Mouse (Mus musculus) liver, embryonic 12.5 days (tissue): ENCODE data around the gene Ldhb. TPM values are rescaled to one million over a fixed set of nuclear protein-coding genes. Genes with fewer than 3 reads are reported as not detected.
A peak's percentile ranks its signal among the peaks of the same experiment; 100 is the strongest.
"Not testable (repeated sequence)": the region's sequence is repeated elsewhere in the genome, so short reads cannot be mapped to it uniquely, and the experiment has no call there.

Source experiments
- ATAC-seq: fragments of 200-750 bp; cut with Nextera tagmentation; 2 replicates; pipeline ENCODE4 v1.8.0; 2017; ENCODE audit warnings: moderate number of reproducible peaks, mild to moderate bottlenecking, moderate library complexity
- H3K27ac ChIP-seq: fragments of 300-500 bp; sonication (generic); 2 replicates; pipeline ENCODE4 v1.5.1; 2016; ENCODE audit warnings: mild to moderate bottlenecking
- H3K27me3 ChIP-seq: fragments of 300-500 bp; sonication (generic); replicated peaks from 2 replicates; pipeline ENCODE4 v1.6.1; 2016; ENCODE audit warnings: mild to moderate bottlenecking, moderate library complexity
- H3K36me3 ChIP-seq: fragments of 300-500 bp; sonication (generic); 2 replicates; pipeline ENCODE4 v1.6.1; 2016; ENCODE audit warnings: mild to moderate bottlenecking, moderate library complexity
- H3K4me1 ChIP-seq: fragments of 300-500 bp; sonication (generic); 2 replicates; pipeline ENCODE4 v1.6.1; 2016
- H3K4me2 ChIP-seq: fragments of 300-500 bp; sonication (generic); 2 replicates; pipeline ENCODE4 v1.6.1; 2016; ENCODE audit warnings: mild to moderate bottlenecking, moderate library complexity
- H3K4me3 ChIP-seq: fragments of 300-500 bp; sonication (generic); 2 replicates; pipeline ENCODE4 v1.5.1; 2016; ENCODE audit warnings: mild to moderate bottlenecking, moderate library complexity
- H3K9ac ChIP-seq: fragments of 300-500 bp; sonication (generic); 2 replicates; pipeline ENCODE4 v1.6.1; 2016; ENCODE audit warnings: mild to moderate bottlenecking, moderate library complexity
- H3K9me3 ChIP-seq: fragments of 300-500 bp; sonication (generic); replicated peaks from 2 replicates; pipeline ENCODE4 v1.6.1; 2016; ENCODE audit warnings: mild to moderate bottlenecking, moderate library complexity
- WGBS: fragments of 180-500 bp; shearing (Covaris S2); methylation state at CpG from one replicate; pipeline ENCODE4 v1.1.7; 2016; ENCODE audit not compliant: insufficient replicate concordance; 5-methylcytosine and 5-hydroxymethylcytosine counted together
- polyA plus RNA-seq: library from polyadenylated mRNA; unstranded; fragments of >200 nt; fragmentation: Nextera tagmentation; extraction: Ambion mirVana; gene quantifications from 2 replicates; pipeline ENCODE4 v1.2.1, GENCODE M21; 2016

Ldhb gene
- polyA plus RNA-seq, 1 experiment from 2014 or later, result 61.7 TPM

DNA sequence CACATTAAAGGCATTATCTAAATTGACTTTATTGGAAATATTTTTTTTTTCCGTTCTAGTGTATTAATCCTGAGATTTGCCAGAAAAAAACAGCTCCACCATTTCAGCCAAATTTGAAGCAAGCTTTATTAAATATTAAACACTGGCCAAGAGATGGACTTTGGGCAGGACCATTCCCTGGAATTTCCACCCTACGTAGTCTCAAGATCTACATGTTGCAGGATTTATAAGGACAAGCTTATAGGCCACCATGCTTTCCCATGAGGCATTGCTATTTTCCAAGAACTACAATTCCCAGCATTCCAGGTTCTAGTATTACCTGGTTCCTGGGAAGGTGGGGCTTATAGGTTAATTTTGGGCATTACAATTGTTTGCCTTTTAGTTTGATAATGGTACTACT is 24.9 kb upstream of the Ldhb start:
- no peak overlapping the region for H3K9ac ChIP-seq
- H3K27ac ChIP-seq, result no peak overlapping the region
- no peak overlapping the region for H3K4me3 ChIP-seq
- H3K4me1 ChIP-seq, result peaks cover 16% of the 10 kb centered on the region
- H3K36me3 ChIP-seq, result no peaks in the 10 kb centered on the region
- H3K4me2 ChIP-seq, result no peak overlapping the region
- H3K9me3 ChIP-seq, result no peaks in the 10 kb centered on the region
- no peak for ATAC-seq
- H3K27me3 ChIP-seq, result no peaks in the 10 kb centered on the region
- 77% methylated on average over 2 of the region's 2 CpGs for WGBS

DNA sequence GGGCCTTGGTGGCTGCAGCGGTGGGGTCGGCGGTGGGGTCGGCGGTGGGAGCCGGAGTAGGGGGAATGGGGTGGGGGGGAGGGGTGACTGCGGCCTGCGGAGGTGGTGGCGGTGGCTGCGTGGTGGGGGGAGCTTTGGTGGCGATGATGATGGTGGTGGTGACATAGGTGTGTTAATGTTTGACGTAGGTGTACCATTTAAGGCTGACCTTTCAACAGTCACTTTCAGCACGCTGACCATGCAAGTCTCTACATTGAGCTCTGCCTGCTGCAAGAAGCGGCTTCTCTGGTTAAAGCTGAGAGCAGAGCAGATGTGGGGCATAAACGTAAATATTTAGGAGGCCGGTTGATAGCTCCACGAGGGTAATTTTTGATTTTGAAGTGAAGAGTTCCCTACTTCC is 24.4 kb upstream of the Ldhb start:
- H3K9ac ChIP-seq, result no peak overlapping the region
- 89% methylated on average over 17 of the region's 17 CpGs for WGBS

DNA sequence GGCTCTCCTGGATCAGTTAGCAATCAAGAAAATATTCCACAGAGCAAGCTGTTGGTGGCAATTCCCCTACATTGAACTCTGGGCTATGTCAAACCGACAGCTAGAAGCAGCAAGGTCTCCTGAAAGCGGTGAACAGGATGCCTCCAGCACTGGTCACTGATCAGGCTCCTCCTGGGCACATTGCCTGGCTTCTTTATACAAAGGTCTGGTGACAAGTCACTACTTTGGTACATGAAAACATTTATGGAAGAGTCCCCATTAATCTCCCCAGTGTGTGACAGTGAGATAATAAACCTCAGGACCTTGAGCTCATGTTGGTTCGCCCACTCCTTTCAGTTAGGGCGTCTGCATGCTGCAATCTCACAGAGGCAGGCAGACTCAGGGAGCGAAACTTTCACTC is 22.6 kb upstream of the Ldhb start:
- H3K9me3 ChIP-seq, result no peaks in the 10 kb centered on the region
- peak overlapping the region; percentile 40; the same call in 1 of the 2 replicates for H3K27ac ChIP-seq
- H3K4me1 ChIP-seq, result peaks cover 16% of the 10 kb centered on the region
- H3K4me2 ChIP-seq, result 0 out of 2 replicates have a peak overlapping the region, but pooled peaks have one; percentile 10
- H3K4me3 ChIP-seq, result no peak overlapping the region
- ATAC-seq, result peak; percentile 78
- H3K9ac ChIP-seq, result no peak overlapping the region
- H3K27me3 ChIP-seq, result no peaks in the 10 kb centered on the region
- no peaks in the 10 kb centered on the region for H3K36me3 ChIP-seq
- WGBS, result 39% methylated on average over 5 of the region's 5 CpGs

More for the DNA sequence above, 24.4 kb upstream of the Ldhb start:
- Histone ChIP-seq H3K4me1 (peaks cover 16% of the 10 kb centered on the region), H3K4me3 (no peak overlapping the region), H3K9me3 (no peaks in the 10 kb centered on the region), H3K36me3 (no peaks in the 10 kb centered on the region), H3K27me3 (no peaks in the 10 kb centered on the region), H3K27ac (no peak overlapping the region), H3K4me2 (no peak overlapping the region)
- no peak for ATAC-seq

DNA sequence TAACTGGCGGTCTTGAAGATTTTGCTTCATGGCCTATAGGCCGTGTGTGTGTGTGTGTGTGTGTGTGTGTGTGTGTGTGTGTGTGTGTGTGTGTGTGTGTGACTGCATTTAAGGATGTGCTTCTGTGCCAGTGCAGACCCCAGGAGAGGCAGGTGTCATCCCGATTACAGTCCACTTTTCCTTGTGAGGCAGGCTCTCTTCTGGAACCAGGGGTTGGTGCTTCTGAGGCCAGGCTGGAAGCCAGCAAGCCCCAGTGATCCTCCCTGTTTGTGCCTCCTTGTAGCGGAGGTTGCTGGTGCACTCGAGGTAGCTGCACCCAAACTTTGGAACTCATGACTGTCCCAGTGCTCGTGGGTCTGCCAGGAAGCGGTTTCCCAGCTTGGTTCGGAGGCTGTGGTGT is 21.9 kb upstream of the Ldhb start:
- H3K4me3 ChIP-seq, result no peak overlapping the region
- no peak overlapping the region for H3K4me2 ChIP-seq
- H3K27ac ChIP-seq, result no peak overlapping the region
- peaks cover 16% of the 10 kb centered on the region for H3K4me1 ChIP-seq
- no peaks in the 10 kb centered on the region for H3K27me3 ChIP-seq
- no peaks in the 10 kb centered on the region for H3K36me3 ChIP-seq
- WGBS, result 75% methylated on average over 8 of the region's 8 CpGs
- no peaks in the 10 kb centered on the region for H3K9me3 ChIP-seq
- H3K9ac ChIP-seq, result no peak overlapping the region
- no peak for ATAC-seq

DNA sequence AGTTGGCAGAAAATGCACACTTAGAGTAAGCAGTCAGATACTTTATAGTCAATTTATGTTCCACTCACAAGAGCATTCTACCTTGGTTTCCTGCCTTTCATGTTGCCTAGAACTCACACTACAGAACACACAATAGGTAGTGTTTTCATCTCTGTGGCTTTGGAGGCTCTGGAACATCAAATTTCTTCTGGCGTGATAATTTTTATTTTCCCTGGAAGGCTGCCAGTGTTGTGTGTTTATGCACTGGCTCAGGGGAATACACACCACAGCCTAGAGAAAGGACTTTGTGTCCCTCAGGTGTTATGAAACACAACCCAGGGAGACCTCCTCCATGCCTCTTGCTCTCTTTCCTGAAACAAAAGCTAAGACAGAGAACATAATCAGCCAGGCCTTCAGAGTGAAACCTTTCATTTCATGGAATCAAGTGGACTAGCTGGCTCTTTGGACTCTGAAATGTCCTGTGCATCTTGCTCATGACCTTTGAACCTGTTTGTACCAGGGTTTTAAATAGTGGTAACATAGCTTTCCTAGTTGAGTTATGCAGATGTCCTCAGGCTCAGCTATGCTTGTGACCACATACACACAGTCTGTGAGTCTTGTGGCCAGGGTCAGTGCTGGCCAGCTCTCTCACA is 20.3 kb upstream of the Ldhb start:
- H3K27me3 ChIP-seq, result no peaks in the 10 kb centered on the region
- no peaks in the 10 kb centered on the region for H3K9me3 ChIP-seq
- ATAC-seq, result no peak
- no peak overlapping the region for H3K4me2 ChIP-seq
- peaks cover 16% of the 10 kb centered on the region for H3K4me1 ChIP-seq
- H3K27ac ChIP-seq, result no peak overlapping the region
- no peaks in the 10 kb centered on the region for H3K36me3 ChIP-seq
- WGBS, result 56% methylated on average over 1 of the region's 1 CpGs
- H3K4me3 ChIP-seq, result no peak overlapping the region
- no peak overlapping the region for H3K9ac ChIP-seq

DNA sequence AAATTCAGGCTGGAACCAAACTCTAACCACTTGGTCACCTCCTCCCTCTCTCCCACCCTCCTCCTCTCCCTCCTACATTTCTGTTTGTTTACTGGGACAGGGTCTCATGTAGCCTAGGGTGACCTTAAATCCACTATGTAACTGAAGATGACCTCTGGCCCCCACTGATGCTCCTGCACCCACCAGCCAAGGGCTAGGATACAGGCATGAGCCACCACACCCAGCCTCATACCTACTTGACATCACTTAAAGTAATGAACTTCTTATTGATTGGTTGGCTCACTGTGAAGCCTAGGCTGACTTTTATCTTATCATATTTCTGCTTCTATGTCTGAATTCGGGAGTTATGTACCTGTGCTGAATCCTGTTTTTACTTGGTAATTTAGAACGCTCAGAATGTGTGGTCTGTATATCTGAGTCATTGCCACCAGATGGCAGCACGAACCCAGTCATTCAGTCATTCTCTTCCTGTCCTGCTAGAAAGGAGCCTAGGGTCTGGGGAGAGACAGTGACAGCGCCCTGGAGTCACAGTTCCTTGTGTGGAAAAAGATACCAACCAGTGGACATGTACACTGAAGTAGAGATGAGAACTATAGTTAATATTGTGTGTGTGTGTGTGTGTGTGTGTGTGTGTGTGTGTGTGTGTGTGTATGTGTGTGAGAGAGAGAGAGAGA is 17.0 kb upstream of the Ldhb start:
- H3K27ac ChIP-seq, result no peak overlapping the region
- H3K4me3 ChIP-seq, result no peak overlapping the region
- H3K4me1 ChIP-seq, result peaks cover 2% of the 10 kb centered on the region; the same call in 1 of the 2 replicates
- no peaks in the 10 kb centered on the region for H3K36me3 ChIP-seq
- 3% methylated on average over 4 of the region's 4 CpGs for WGBS
- no peak overlapping the region for H3K9ac ChIP-seq
- no peak for ATAC-seq
- no peak overlapping the region for H3K4me2 ChIP-seq
- no peaks in the 10 kb centered on the region for H3K27me3 ChIP-seq
- H3K9me3 ChIP-seq, result no peaks in the 10 kb centered on the region

DNA sequence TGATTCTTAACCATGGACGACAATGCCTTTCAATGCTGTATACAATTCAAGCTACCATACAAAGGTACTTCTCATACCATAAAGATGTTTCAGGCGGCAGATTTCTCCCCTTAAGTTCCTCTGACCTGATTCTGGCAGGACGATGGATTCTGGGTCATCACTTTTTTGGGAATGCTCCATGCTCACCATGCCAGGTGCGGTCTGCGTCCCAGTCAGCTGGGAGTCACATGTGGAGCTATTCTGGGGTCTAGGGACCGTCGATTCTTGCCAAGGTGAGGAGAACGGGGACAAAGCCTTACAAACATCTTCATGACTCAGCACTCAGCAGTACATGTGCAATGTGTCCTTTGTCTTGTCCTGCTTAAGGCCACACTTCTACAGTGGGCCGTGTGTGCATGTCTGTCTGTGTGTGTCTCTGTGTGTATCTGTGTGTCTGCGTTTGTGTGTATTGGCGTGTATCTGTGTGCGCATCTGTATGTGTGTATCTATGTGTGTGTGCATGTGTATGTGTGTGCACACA is 13.9 kb upstream of the Ldhb start:
- no peak for ATAC-seq

DNA sequence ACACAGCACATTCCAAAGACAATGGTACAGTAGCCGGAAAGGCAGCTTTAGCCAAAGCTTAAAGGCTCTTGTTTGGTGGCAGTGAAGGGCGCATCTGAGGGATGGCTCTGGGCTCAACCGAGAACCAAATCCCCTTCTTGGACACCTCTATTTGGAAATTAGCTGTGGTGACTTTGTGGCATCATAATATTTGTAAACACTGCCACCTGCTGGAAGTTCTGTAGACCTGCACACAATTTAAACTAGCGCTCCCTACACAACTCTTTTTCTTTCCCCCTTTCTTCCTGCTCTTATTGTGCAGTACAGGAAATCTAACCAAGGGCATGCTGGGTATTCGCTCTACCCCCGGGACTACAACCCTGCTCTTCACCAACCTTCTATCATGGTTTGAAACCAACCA is 11.4 kb upstream of the Ldhb start:
- Histone ChIP-seq H3K4me2 (no peak overlapping the region), H3K4me3 (no peak overlapping the region), H3K9me3 (no peaks in the 10 kb centered on the region), H3K4me1 (no peaks in the 10 kb centered on the region), H3K27ac (no peak overlapping the region), H3K36me3 (no peaks in the 10 kb centered on the region), H3K27me3 (no peaks in the 10 kb centered on the region), H3K9ac (no peak overlapping the region)
- ATAC-seq, result 0 out of 2 replicates have a peak, but pooled peaks have one; percentile 22
- WGBS, result 10% methylated on average over 6 of the region's 6 CpGs

More for the DNA sequence above, 13.9 kb upstream of the Ldhb start:
- Histone ChIP-seq H3K4me2 (no peak overlapping the region), H3K9me3 (no peaks in the 10 kb centered on the region), H3K9ac (no peak overlapping the region), H3K27me3 (no peaks in the 10 kb centered on the region), H3K4me3 (no peak overlapping the region), H3K36me3 (no peaks in the 10 kb centered on the region), H3K4me1 (no peaks in the 10 kb centered on the region), H3K27ac (no peak overlapping the region)
- 72% methylated on average over 12 of the region's 12 CpGs for WGBS

DNA sequence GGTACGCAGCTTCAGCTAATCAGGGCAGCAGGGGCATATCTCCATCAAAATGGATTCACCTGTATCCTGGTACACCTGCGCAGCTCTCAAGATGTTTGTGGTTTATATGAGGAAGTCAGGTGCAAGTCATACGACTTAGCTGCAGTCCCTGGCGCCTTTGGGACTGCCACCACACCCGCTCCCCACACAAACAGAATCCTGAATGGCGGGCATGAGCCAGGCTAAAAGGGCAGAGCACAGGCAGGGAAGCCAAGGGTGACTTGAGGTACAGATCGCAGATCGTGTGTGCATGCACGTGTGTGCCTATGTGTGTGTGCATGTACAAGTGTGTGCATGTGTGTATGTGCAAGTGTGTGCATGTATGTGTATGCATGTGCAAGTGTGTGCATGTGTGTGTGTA is 7.6 kb upstream of the Ldhb start:
- WGBS, result 56% methylated on average over 9 of the region's 9 CpGs

DNA sequence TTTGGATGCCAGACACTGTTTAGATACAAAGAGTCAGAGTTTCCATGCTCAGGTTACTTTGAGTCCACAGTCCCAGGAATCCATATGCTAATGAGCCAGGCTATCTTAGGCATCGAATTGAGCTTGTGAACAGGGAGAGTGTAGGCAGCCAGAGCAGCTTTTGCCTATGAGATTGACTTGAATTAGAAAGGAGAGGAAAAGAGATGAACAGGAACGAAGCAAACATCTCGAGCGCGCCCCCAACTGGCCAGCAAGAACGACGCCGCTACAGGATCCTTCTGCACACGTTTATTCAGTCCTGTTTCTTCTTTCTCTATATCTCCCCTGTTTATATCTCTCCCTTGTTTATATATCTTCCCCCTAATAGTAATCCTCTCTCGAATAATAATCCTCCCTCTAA is 7.2 kb upstream of the Ldhb start:
- no peak overlapping the region for H3K4me3 ChIP-seq
- H3K4me1 ChIP-seq, result no peaks in the 10 kb centered on the region
- H3K4me2 ChIP-seq, result no peak overlapping the region
- ATAC-seq, result no peak
- H3K27ac ChIP-seq, result no peak overlapping the region
- 3% methylated on average over 10 of the region's 10 CpGs for WGBS
- no peak overlapping the region for H3K9ac ChIP-seq
- peaks cover 28% of the 10 kb centered on the region for H3K27me3 ChIP-seq
- H3K9me3 ChIP-seq, result no peaks in the 10 kb centered on the region
- no peaks in the 10 kb centered on the region for H3K36me3 ChIP-seq

More for the DNA sequence above, 7.6 kb upstream of the Ldhb start:
- not testable (repeated sequence) for H3K4me1 ChIP-seq, H3K4me2 ChIP-seq, H3K9me3 ChIP-seq, H3K4me3 ChIP-seq, H3K27ac ChIP-seq, H3K9ac ChIP-seq, ATAC-seq, H3K36me3 ChIP-seq
- H3K27me3 ChIP-seq, result peaks cover 25% of the 10 kb centered on the region

DNA sequence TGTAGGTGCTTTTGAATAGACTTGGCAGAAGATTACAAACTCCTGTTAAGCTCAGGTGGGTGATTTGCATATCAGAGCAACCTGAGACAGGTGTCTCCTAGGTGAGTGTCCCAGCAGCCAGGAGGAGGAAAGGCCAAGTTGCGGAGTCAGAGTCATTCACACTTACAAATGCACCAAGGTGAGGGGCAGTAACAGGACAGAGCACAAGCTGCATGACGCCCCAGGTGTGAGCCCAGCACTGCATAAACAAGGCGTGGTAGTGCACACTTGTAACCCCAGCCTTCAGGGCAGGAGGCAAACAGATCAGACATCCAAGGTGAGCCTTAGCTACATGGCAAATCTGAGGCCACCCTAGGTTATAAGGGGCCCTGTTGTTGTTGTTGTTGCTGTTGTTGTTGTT is 5.1 kb upstream of the Ldhb start:
- H3K9me3 ChIP-seq, result no peaks in the 10 kb centered on the region
- no peak overlapping the region for H3K9ac ChIP-seq
- no peaks in the 10 kb centered on the region for H3K36me3 ChIP-seq
- peaks cover 47% of the 10 kb centered on the region for H3K27me3 ChIP-seq
- H3K4me3 ChIP-seq, result no peak overlapping the region
- ATAC-seq, result no peak
- no peak overlapping the region for H3K4me2 ChIP-seq
- peaks cover 6% of the 10 kb centered on the region; the same call in 1 of the 2 replicates for H3K4me1 ChIP-seq
- no peak overlapping the region for H3K27ac ChIP-seq
- 18% methylated on average over 3 of the region's 3 CpGs for WGBS

DNA sequence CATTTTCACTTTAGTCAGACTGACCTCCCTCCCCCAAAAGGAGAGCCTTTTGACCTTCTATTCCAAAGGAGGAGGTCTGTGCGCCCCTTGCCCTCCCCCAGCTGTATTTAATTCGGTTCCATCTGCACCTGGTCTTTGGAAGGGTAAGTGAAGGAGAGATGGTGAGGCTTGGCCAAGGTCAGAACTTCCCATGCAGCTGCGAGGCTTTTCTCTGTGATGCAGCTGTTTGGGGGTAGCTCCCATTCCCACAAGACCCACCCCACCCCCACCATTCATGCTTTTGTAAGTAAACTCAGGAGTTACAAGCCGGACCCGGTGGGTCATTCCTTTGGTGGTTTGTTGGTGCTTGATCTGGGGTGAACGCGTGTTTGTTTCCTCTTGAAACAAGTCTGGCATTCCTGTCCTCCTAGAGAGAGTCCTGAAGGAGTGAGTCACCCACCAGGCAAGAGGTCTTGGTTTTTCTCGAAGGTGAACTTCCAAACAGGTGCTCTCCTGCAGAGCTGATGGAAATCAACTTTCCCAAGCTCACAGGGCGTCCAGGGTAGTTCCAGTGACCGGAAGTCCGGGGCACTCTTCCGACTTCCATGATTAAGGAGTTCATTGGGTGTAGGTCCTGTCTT is 3.9 kb upstream of the Ldhb start:
- Histone ChIP-seq H3K9me3 (no peaks in the 10 kb centered on the region), H3K27me3 (peaks cover 60% of the 10 kb centered on the region), H3K4me2 (no peak overlapping the region), H3K4me3 (no peak overlapping the region), H3K4me1 (peaks cover 6% of the 10 kb centered on the region; the same call in 1 of the 2 replicates), H3K9ac (no peak overlapping the region), H3K36me3 (no peaks in the 10 kb centered on the region), H3K27ac (no peak overlapping the region)
- ATAC-seq, result no peak
- 19% methylated on average over 12 of the region's 12 CpGs for WGBS
